Mouse (Mus musculus) 3134 (cell line): ENCODE measurements around the gene Gpsm3.

Experiments used
- DNase-seq: peaks from one replicate; pipeline ENCODE4 v3.0.0-alpha.2; 2011; ENCODE audit warnings: low spot score; ENCODE audit not compliant: insufficient read length; ENCODE audit errors: extremely low read depth

The Gpsm3 gene

DNA sequence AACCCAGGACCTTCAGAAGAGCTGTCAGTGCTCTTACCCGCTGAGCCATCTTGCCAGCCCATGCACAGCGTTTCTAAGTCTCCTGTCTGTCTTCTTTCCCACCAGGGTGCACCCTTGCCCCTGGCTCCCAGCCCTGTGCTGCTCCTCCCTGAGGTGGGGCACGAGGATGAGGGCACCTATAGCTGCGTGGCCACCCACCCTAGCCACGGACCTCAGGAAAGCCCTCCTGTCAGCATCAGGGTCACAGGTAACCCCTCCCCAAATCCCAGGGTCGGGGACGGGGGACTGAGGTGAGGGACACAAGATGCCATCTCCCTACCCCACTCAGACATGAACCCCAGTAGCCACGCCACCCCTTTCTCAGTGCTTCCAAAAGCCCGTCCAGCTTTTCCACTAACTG, 10.3 kb downstream of the Gpsm3 start:
- no peak for DNase-seq

DNA sequence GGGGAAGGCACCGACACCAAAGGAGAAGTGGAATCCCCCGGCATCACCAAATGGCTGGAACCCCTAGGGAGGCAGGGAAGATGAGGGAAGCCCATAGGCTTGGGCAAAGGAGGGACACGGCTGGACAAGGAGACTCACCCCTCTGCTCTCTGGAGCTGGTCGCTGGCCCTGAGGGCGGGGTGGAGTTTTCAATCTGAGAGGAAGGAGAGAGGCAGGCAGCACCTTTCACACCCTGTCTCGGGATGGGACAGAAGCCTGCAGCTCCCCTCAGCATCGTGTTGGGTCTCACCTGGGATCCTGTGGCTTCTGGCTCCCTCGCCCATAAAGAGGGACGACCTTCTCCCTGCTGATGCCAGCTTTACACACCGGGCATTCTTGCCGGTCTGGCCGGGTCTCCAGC, 12.2 kb downstream of the Gpsm3 start:
- no peak for DNase-seq

DNA sequence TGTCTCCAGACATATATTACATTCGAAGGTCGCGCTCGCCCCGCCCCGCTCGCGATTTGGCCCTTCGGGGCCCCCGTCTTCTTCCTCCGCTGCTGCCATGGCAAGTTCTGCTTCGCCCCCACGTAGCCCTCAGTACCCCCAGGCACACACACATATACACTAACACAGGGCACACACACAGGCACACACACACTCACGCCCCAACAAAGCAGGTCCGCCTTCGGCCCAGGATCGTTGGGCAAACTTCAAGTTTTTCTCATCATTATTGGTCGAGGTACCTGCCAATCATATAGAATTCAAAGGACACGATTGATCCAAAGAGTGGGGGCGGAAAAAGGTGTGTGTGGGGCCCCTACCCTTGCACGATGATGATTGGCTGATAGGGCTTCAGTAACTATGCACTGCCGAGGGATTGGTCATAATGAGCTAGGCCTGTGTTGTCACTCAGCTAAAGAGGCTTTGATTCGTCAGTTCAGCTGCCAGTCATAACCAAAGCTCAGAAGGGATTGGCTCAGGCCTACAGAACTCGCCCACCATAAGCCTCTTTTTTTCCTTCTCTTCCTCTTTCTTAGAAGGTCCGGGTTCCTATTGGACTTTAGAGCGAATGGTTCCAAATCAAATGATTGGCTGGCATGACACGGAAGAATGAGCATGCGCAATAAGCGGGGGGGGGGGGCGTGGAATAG, 13.9 kb downstream of the Gpsm3 start, which contains the start of gene Rnf5:
Rnf5 (minus strand) TSS at position 316 of the 686 bp plus-strand sequence.
- no peak for DNase-seq

DNA sequence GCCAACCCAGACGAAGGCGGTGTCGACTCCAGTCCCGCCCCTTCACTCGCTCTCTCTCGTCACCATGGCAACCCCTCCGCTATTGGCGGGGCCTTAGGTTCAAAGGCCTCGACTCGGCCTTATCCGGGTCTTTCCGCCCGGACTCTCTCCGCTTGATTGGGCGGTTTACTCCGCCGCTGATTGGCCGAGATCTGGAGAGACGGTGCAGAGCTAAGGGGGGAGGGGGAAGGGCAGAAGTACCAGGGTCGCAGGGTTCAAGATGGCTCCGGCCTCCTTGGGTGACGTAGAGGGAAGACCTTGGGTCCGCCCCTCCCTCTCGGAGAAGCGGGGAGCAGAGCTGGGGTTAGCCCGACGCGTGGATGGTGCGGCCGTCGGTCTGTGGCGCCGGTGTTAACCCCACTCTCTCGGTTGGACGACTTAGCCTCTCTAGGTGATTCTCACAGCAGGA, 14.5 kb downstream of the Gpsm3 start, which contains the start of gene Agpat1:
Agpat1 (plus strand) TSS at position 202 of the 448 bp plus-strand sequence.
- DNase-seq, result peak; percentile 99

DNA sequence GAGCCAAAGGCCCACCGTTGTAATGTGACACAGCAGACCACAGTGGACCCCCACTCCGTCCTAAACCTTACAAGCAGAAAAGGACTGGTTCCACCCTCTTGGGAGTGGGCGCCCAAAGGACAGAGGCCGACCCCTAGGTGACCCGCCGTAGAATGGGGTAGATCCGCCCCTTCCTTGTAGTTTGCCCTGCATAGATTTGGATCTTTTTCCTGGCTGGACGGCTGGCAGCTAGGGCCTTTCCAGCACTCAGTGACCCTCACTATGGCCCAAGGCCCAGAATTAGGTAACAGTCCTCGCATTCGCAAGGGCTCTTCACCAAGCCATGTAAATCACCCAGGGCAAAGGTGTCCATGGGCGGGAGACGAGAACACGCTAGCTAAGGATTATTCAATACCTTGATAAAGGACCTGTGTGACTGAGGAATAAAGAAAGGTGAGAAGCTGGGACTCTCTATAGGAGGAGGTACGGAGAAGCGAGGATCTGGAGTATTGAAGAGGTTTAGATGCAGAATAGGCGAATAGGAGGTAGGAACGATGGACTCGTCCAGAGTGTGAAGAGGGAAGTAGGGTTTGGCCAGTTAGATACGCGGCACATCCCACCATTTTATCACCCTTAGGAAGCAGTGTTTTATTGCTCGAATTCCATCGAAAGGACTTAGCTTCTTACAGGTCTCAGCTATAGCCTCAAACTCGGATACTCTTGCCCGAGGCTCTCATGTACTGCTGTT, 15.1 kb downstream of the Gpsm3 start:
- DNase-seq, result no peak

DNA sequence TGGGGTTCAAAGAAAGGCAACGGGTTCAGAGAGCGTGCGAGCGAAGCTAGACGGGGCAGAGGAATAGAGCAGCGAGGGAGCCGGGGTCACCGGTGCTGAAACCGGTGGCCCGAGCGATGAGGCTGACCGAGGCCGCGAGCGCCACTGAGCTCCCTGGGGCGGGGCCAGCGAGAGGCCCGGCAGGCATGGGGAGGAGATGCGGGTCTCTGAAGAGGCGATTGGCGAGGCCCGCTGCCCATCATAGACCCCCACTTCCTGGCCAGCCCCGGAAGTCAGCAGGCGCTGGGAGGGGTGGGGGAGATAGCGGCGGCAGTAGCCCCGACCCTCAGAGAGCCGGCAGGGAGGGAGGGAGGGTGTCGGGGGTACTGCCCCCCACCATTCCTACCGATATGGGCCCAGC, 16.0 kb downstream of the Gpsm3 start:
- peak; percentile 89 for DNase-seq

DNA sequence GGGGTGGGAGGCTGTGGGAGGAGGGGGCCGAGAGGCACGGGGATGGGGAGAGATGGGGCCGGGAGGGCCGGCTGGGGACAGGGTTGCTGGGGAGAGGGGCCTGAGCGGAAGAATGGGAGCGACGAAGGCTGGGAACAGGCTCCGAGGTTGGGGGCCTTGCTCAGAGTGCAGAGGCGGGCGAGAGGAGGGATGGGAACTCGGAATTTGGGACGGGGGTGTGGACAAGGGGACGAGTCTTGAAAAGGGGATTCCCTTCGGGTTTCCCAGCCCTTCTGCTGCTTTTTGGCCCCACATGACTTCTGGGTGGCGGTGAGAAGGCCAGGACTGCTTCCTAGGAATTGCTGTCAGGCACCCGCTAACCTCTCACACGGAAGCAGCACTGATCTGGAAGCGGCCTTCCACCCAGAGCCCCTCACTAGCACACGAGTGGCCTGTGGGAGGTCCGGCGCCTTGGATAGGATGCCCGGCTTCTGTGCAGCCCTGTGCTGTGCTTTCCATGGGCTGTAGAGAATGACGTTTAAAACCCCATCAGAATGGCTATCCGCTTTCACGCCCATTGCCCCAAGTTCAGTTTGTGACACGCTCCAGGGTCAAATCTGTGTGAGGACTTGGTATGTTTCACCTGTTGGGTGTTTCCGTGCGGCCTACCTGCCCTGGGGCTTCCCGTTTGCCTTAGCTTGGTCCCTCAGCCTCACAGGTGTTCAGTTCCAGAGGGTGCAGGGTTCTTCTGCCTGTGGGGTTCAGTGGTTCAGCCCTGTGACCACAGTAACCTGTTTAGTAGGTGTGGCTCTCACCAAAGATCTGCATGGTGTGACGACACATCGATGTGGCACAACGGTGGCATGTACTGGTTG, 16.8 kb downstream of the Gpsm3 start:
- peak; percentile 48 for DNase-seq

DNA sequence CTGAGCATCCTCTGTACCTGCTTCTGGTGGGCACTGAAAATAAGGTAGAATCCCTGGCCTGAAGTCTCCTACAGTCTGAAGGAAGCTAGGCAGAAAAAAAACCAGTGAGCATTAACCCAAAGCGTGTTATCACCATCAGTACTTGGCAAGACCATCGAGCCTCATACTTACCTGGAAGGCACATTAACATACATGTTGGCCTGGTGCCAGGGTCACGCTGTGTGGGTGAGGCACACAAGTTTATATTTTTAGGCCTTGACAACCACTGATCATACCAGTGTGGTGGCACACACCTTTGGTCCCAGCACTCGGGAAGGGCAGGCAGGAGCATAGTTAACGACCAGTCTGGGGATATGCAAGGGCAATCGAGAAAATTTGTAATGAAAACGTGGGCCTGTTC, 18.4 kb downstream of the Gpsm3 start:
- DNase-seq, result no peak

DNA sequence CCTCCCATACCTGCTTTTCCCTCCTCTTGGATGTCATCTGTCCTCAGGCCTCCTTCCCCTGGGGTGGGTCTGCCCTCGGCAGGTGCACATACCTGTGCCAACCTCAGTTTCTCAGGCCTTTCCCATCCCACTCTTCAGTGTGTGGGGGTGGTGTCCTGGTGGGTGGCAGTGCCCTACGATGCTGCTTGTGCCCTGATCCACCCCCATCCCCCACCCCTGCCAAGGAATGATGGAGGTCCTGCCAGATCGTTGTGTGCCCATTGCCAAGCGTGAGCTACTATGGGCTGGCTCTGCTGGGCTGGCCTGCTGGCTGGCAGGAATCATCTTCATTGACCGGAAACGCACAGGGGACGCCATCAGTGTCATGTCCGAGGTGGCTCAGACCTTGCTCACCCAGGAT, 21.4 kb downstream of the Gpsm3 start:
- DNase-seq, result no peak

DNA sequence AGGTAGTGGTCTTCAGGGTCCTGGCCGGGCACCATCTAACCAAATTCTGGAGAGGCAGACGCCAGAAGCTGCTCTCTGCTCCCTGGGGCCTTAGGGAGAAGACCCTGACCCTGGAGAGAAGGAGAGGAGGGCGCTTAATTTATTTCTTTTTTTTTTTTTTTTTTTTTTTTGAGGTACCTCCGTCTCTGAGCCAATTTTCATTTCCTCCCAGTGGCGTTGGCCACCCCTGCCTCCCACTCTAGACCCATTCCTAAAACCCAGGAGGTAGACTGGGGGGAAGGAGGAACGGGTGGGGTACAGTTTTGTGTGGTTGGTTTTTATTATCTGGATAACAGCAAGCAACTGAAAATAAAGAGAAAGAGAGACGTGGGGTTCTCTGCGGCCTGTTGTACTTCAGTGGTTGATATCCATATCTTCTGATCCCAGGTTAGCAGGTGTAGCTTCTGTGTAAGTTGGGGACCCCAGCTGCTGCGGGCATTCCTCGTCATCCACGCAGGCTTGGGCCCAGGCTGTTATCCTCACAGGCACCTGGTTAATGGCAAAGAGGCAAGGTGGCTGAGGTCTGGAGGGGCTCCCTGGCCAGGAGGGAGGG, 23.5 kb downstream of the Gpsm3 start:
- no peak for DNase-seq

DNA sequence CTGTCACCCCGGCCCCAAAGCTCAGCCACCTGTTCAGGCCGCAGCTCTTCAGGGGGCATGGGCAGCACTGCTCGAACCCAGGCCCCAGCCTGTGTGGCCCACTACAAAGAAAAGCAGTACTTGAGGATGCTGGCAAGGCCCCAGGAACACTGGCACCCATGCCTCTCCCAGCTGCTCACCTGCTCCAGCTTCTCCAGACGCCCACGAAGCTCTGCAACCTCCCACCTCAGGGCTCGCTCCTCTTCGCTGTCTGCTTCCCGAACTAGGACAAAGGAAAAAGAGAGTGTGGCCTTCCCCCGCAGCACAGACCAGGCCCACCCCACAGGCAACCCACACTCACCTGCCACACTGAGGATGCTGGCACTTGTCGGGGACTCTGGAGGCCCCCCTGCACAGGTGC, 24.2 kb downstream of the Gpsm3 start:
- DNase-seq, result no peak

DNA sequence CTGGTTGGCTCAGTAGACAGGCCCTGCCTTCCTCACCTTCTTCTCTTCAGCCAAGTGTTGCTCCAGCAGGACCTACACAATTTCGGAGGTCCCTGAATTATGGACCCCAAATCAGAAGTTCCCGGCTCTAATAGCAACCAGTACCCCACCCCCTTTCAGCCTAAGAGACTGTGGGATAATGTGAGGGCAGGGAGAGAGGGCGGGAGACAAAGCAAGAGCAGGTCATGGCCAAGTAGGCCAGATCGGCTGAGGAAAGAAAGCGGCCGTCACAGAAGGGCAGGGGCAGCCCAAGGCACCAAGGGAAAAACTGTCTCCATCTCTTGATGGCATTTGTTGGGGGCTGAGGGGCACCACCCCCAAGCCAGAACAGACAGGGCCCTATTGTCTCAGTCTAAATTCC, 26.3 kb downstream of the Gpsm3 start, which contains the start of gene Egfl8:
Egfl8 (minus strand) TSS at position 101 of the 400 bp plus-strand sequence.
- no peak for DNase-seq

DNA sequence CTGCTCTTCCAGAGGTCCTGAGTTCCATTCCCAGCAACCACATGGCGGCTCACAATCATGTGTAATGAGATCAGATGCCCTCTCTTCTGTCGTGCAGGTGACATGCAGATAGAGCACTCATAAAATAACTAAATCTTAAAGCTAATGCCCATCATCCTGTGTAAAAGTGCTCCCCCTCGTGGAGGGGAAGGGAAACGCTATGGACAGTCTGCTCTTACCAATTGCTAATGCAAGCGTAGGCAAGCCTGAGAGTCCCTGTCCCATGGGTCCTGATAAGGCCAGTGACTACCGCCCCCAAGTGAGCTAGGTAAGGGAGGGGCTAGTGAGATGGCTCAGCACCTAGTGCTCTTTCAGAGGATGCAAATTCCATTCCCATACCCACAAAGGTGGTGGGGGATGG, 29.4 kb downstream of the Gpsm3 start:
- DNase-seq, result no peak

DNA sequence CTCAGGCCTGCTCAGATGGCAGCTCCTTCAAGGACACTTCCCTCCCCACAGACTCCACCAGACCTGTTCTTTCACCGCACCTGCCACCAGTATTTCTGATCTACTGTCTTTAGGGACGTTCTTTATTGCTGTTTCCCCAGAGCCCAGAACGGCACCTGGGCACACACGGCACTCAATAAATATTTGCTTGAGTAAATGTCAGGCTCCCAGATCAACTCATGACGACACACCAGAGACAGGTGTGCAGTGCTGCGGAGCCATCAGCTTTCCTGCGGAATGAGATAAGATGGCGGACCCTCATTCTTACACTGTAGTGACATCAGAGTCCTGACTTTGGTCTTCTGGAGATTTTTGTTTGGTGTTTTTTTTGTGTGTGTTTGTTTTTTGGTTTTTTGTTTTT, 31.4 kb downstream of the Gpsm3 start:
- DNase-seq, result no peak

DNA sequence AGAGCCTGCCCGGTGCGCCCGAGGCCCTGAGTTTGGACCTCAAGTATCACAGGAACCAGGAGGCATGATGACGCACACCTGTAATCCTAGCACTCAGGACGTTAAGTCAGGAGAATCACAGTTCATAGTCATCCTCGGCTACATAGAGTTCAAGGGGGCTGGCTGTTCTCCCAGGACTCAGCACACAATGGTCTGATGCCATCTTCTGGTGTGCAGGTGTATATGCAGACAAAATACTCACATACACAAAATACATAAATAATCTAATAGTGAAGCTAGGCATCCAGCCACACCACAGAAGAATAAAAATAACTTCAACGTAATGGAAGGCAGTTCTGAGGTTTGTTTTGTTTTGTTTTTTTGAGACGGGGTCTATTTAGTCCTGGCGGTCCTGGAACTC, 33.6 kb downstream of the Gpsm3 start:
- DNase-seq, result no peak

DNA sequence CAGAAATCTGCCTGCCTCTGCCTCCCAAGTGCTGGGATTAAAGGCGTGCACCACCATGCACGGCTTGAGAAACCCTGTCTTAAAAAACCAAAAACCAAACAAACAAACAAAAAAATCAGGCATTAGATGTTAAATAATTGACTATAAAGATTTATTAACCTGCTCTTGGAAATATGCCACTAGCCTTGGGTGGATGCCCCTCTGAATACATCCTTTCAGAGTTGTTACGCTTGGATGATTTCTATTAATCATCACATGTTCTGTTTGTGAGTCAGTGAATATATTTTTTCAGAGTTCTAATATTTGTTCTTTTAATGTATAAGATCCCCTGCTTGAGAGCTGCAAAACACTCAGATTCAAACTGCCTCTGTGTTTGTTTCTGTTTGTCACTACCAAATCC, 35.4 kb downstream of the Gpsm3 start:
- DNase-seq, result no peak

DNA sequence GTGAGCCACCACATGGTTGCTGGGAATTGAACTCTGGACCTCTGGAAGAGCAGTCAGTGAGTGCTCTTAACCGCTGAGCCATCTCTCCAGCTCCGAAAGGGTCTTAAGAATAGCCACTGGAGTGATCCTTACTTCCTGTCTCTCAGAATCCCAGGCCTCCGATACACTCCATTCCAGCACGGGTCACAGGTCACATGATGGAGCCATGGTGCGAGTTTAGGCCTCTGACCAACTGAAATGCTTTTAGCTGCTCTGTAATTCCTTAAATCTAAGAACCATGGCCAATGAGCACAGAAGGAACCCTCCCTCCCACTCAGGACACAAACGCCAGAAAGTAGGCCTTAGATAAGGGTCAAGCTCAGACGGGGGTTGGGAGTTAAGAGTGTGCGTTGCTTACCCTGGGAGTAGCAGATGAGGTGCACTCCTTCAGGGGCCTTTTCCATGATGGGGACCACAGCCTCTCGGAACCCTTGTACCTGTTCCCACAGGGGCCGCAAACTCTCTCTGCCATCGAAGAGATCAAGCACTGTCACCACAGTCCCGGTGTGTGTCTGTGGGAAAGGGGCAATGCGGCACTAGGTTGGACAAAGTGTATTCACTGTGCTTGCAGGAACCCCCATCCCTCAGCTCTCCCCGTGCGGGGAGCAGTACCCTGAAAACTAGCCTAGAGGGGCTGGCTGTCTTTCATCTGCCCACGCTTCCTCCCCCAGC, 36.6 kb downstream of the Gpsm3 start:
- no peak for DNase-seq

DNA sequence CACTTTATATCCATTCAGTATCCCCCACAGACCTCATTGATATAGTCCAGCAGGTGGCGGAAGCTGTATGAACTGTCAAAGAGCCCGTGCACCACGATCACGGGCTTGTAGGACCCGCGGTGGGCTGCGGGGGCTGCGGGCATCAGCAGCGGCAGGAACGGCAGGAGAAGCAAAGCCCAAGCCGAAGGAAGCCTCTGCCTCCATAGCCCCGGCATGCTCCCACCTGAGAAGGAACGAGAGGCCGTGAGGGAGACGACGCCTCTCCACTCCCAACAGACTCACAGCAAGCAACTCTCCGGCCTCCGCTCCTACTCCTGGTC, 37.1 kb downstream of the Gpsm3 start:
- DNase-seq, result peak; percentile 66

DNA sequence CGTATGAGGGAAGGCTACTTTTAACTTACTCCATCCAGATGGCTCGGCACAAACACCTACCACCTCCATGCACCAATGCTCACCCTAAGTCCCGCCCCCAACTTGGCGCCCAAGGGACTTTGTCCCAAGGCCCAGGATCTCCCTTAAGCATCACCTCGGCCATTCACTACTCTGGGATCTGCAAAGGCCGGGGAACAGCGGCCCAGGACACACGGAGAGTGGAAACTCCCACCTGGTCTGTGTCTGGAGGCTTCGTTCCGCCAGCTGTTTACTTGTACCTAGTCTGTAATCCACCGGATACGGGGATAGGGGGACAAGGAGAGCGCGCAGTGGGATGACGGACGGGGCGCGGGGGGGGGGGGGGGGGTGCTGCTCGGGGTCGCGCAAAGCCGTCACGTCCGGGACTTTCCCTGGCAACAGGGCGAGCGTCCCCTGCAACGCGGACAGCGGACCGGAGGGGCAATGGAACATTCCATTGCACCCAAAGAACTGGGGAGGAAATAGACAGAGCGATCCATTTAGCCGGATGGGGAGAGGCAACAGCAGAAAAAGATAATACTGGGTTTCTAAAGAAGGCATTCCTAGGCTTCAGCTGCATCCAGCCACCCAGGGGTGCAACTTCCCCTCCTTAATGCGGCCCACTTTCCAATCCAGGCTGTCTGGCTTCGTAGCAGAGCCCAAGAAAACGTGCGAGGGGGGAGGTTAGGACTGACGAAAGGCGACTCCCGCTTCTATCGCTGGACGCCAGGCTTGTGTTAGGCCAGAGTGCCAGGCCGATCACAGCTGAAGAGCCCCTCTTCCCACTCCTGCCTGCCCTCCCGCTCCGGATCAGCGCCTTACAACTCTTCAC, 37.7 kb downstream of the Gpsm3 start:
- DNase-seq, result peak; percentile 85
